In the genomic region with DNA sequence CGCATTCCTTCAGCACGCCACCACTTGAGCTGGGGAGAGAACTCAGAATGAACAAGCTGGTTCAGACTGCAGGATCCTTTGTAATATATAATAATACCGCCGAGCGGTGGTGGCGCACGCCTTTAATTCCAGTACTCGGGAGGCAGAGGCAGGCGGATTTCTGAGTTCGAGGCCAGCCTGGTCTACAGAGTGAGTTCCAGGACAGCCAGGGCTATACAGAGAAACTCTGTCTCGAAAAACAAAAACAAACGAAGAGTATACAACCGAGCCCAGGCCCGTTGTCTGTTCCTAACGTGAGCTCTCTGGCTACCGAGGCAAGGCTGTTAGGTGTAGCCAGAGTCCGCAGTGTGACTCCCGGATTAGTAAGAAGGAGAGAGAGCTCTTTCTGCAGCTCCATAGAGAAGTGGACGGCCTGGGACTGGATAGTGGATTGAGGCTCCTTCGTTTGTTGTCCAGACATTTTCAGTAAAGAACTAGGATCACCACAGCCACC, we compare ENCODE assay signal across 8 mouse cellular contexts. TPM values are rescaled to one million over a fixed set of nuclear protein-coding genes. Genes with fewer than 3 reads are reported as not detected.
DNase-seq lines count a peak whose midpoint lies in the region; ATAC-seq and TF ChIP-seq lines count a peak whose summit lies in the region.
"Not testable (repeated sequence)": the region's sequence is repeated elsewhere in the genome, so short reads cannot be mapped to it uniquely, and the experiment has no call there.

No protein-coding gene starts in this region.

- not testable (repeated sequence) for ATAC-seq in forebrain, embryonic 15.5 days (replicated peaks); hindbrain, embryonic 11.5 days (ENCODE audit: low FRiP score); liver, embryonic 11.5 days (replicated peaks; ENCODE audit: low FRiP score)
- peak; percentile 37 for ATAC-seq in kidney, embryonic 14.5 days (ENCODE audit: low FRiP score, low TSS enrichment)

- not testable (repeated sequence) for H3K4me1 ChIP-seq in cortical plate, adult 2 months (ENCODE audit: control insufficient read depth, insufficient read depth, low read length); hindbrain, embryonic 11.5 days (replicated peaks; ENCODE audit: control insufficient read depth, insufficient read depth, low read length); kidney, embryonic 14.5 days (ENCODE audit: control insufficient read depth, insufficient read depth, low read length); liver, embryonic 11.5 days (replicated peaks; ENCODE audit: control insufficient read depth, insufficient read depth, low read length)
- peaks cover 31% of the 10 kb centered on the region for H3K4me1 ChIP-seq in forebrain, embryonic 15.5 days
- peaks cover 22% of the 10 kb centered on the region for H3K4me1 ChIP-seq in midbrain, embryonic 10.5 days
- peaks cover 10% of the 10 kb centered on the region for H3K4me1 ChIP-seq in olfactory bulb, adult 2 months (ENCODE audit: control insufficient read depth, insufficient read depth, low read length)

- H3K9ac ChIP-seq in forebrain, embryonic 15.5 days (replicated peaks): peak overlapping the region; percentile 86
- H3K9ac ChIP-seq in hindbrain, embryonic 11.5 days (ENCODE audit: low read depth, low read length): peak overlapping the region; percentile 87
- H3K9ac ChIP-seq in kidney, embryonic 14.5 days (ENCODE audit: low read depth, low read length): peak overlapping the region; percentile 79
- H3K9ac ChIP-seq in liver, embryonic 11.5 days (ENCODE audit: low read depth, low read length): peak overlapping the region; percentile 78

- H3K4me2 ChIP-seq in forebrain, embryonic 15.5 days (replicated peaks): peak overlapping the region; percentile 74
- peak overlapping the region; percentile 76 for H3K4me2 ChIP-seq in hindbrain, embryonic 11.5 days (replicated peaks; ENCODE audit: low read depth, low read length)
- peak overlapping the region; percentile 67 for H3K4me2 ChIP-seq in kidney, embryonic 14.5 days (replicated peaks; ENCODE audit: low read depth, low read length)
- H3K4me2 ChIP-seq in liver, embryonic 11.5 days: peak overlapping the region; percentile 95

- DNase-seq in hindbrain, embryonic 11.5 days (ENCODE audit: low spot score); liver, embryonic 11.5 days (ENCODE audit: low spot score); midbrain, embryonic 10.5 days (ENCODE audit: low spot score): not testable (repeated sequence)

- peaks cover 45% of the 10 kb centered on the region for H3K79me2 ChIP-seq in C2C12 (ENCODE audit: control insufficient read depth, insufficient read depth)

- peak overlapping the region; percentile 87 for H3K4me3 ChIP-seq in C2C12 (ENCODE audit: insufficient read depth, poor library complexity, severe bottlenecking)
- H3K4me3 ChIP-seq in cortical plate, adult 2 months (ENCODE audit: insufficient read depth, low read length): peak overlapping the region; percentile 60
- peak overlapping the region; percentile 85 for H3K4me3 ChIP-seq in forebrain, embryonic 15.5 days
- H3K4me3 ChIP-seq in hindbrain, embryonic 11.5 days (ENCODE audit: low read depth, low read length): peak overlapping the region; percentile 82
- H3K4me3 ChIP-seq in kidney, embryonic 14.5 days (ENCODE audit: low read length): peak overlapping the region; percentile 86
- peak overlapping the region; percentile 76 for H3K4me3 ChIP-seq in liver, embryonic 11.5 days (ENCODE audit: low read depth, low read length)
- peak overlapping the region; percentile 80 for H3K4me3 ChIP-seq in midbrain, embryonic 10.5 days
- peak overlapping the region; percentile 82 for H3K4me3 ChIP-seq in olfactory bulb, adult 2 months (ENCODE audit: insufficient read depth, low read depth, low read length)

- peaks cover 11% of the 10 kb centered on the region for H3K36me3 ChIP-seq in C2C12 (ENCODE audit: control insufficient read depth, insufficient read depth)
- H3K36me3 ChIP-seq in forebrain, embryonic 15.5 days: peaks cover 18% of the 10 kb centered on the region
- not testable (repeated sequence) for H3K36me3 ChIP-seq in hindbrain, embryonic 11.5 days (ENCODE audit: control insufficient read depth, insufficient read depth, low read length); liver, embryonic 11.5 days (ENCODE audit: control insufficient read depth, insufficient read depth, low read length)
- H3K36me3 ChIP-seq in kidney, embryonic 14.5 days (ENCODE audit: control insufficient read depth, insufficient read depth, low read length): peaks cover 22% of the 10 kb centered on the region; the same call in 1 of the 2 replicates
- H3K36me3 ChIP-seq in midbrain, embryonic 10.5 days: peaks cover 26% of the 10 kb centered on the region

- TF ChIP-seq CTCF in C2C12 (IDR thresholded peaks at IDR 0.05; ENCODE audit: control insufficient read depth, insufficient read depth, insufficient read length); cortical plate, adult 2 months (IDR thresholded peaks at IDR 0.05; ENCODE audit: extremely low read depth, insufficient read depth, low read length); olfactory bulb, adult 2 months (IDR thresholded peaks at IDR 0.05; ENCODE audit: insufficient read depth, low read depth, low read length): not testable (repeated sequence)

- H3K27me3 ChIP-seq in C2C12 (ENCODE audit: control insufficient read depth, insufficient read depth, insufficient read length); forebrain, embryonic 15.5 days; hindbrain, embryonic 11.5 days (ENCODE audit: control insufficient read depth, insufficient read depth, low read length); kidney, embryonic 14.5 days (ENCODE audit: control insufficient read depth, insufficient read depth, low read length); liver, embryonic 11.5 days (replicated peaks; ENCODE audit: control insufficient read depth, insufficient read depth, low read length); midbrain, embryonic 10.5 days (ENCODE audit: low read depth, poor library complexity, severe bottlenecking): not testable (repeated sequence)

- peaks cover 20% of the 10 kb centered on the region for H3K79me3 ChIP-seq in C2C12 (ENCODE audit: low read depth)

- not testable (repeated sequence) for TF ChIP-seq POLR2A in cortical plate, adult 2 months (IDR thresholded peaks at IDR 0.05; ENCODE audit: extremely low read depth, insufficient read depth, low read length); olfactory bulb, adult 2 months (IDR thresholded peaks at IDR 0.05; ENCODE audit: insufficient read depth, low read depth, low read length)

- not testable (repeated sequence) for H3K9me3 ChIP-seq in forebrain, embryonic 15.5 days; hindbrain, embryonic 11.5 days (ENCODE audit: control insufficient read depth, low read length); kidney, embryonic 14.5 days (ENCODE audit: control insufficient read depth, low read length); liver, embryonic 11.5 days (ENCODE audit: control insufficient read depth, low read length); midbrain, embryonic 10.5 days (replicated peaks)

- peak overlapping the region; percentile 69 for H3ac ChIP-seq in C2C12 (ENCODE audit: control insufficient read depth, insufficient read length, low read depth)

- 24% methylated on average over 20 of the region's 20 CpGs for WGBS in forebrain, embryonic 15.5 days
- 29% methylated on average over 20 of the region's 20 CpGs for WGBS in hindbrain, embryonic 11.5 days
- 22% methylated on average over 20 of the region's 20 CpGs for WGBS in kidney, embryonic 14.5 days
- 20% methylated on average over 20 of the region's 20 CpGs for WGBS in liver, embryonic 11.5 days
- 31% methylated on average over 20 of the region's 20 CpGs for WGBS in midbrain, embryonic 10.5 days
- WGBS in olfactory bulb, adult 2 months: 20% methylated on average over 20 of the region's 20 CpGs

- H3K27ac ChIP-seq in cortical plate, adult 2 months (ENCODE audit: insufficient read depth, low read length); olfactory bulb, adult 2 months (ENCODE audit: insufficient read depth, low read depth, low read length): not testable (repeated sequence)
- H3K27ac ChIP-seq in forebrain, embryonic 15.5 days (replicated peaks): peak overlapping the region; percentile 91
- H3K27ac ChIP-seq in hindbrain, embryonic 11.5 days (ENCODE audit: low read depth, low read length): peak overlapping the region; percentile 78; the same call in 1 of the 2 replicates
- H3K27ac ChIP-seq in kidney, embryonic 14.5 days (ENCODE audit: low read depth, low read length): peak overlapping the region; percentile 86
- peak overlapping the region; percentile 70 for H3K27ac ChIP-seq in liver, embryonic 11.5 days (ENCODE audit: low read depth, low read length)
- H3K27ac ChIP-seq in midbrain, embryonic 10.5 days (replicated peaks): peak overlapping the region; percentile 94

RNA-seq across cellular contexts. Expression of gene Caml, which starts 0.6 kb away (rescaled TPM):
- 32.1 TPM for polyA plus RNA-seq in C2C12 (2012; fragmentation: generic; extraction: Trizol)
- polyA plus RNA-seq in cortical plate, adult 2 months (2012; rRNA removed): 67.2 and 73.7 TPM in 2 replicates
- 97.2 and 97.4 TPM in 2 replicates for polyA plus RNA-seq in forebrain, embryonic 15.5 days (2015; fragmentation: Nextera tagmentation; extraction: Ambion mirVana)
- 70.5 and 73.4 TPM in 2 replicates for polyA plus RNA-seq in hindbrain, embryonic 11.5 days (2014; fragmentation: Nextera tagmentation; extraction: Ambion mirVana)
- polyA plus RNA-seq in kidney, embryonic 14.5 days (2014; fragmentation: Nextera tagmentation; extraction: Ambion mirVana): 58.3 and 60.3 TPM in 2 replicates
- polyA plus RNA-seq in liver, embryonic 11.5 days (2014; fragmentation: Nextera tagmentation; extraction: Ambion mirVana): 35.8 and 36.2 TPM in 2 replicates
- 59.1 and 60.8 TPM in 2 replicates for polyA plus RNA-seq in midbrain, embryonic 10.5 days (2016; fragmentation: Nextera tagmentation; extraction: Ambion mirVana)
- polyA plus RNA-seq in olfactory bulb, adult 2 months (2012; ENCODE audit: insufficient read depth, insufficient read length, low replicate concordance, missing spikeins): not detected in 2 replicates

RNA-seq across cellular contexts. Expression of gene Ddx46, which starts 12.6 kb away (rescaled TPM):
- polyA plus RNA-seq in C2C12 (2012; fragmentation: generic; extraction: Trizol): 15.2 TPM
- 44.5 and 48.3 TPM in 2 replicates for polyA plus RNA-seq in cortical plate, adult 2 months (2012; rRNA removed)
- polyA plus RNA-seq in forebrain, embryonic 15.5 days (2015; fragmentation: Nextera tagmentation; extraction: Ambion mirVana): 33.8 TPM in 2 replicates
- 47.2 and 50.8 TPM in 2 replicates for polyA plus RNA-seq in hindbrain, embryonic 11.5 days (2014; fragmentation: Nextera tagmentation; extraction: Ambion mirVana)
- 35.7 and 48.5 TPM in 2 replicates for polyA plus RNA-seq in kidney, embryonic 14.5 days (2014; fragmentation: Nextera tagmentation; extraction: Ambion mirVana)
- 51.5 and 54.0 TPM in 2 replicates for polyA plus RNA-seq in liver, embryonic 11.5 days (2014; fragmentation: Nextera tagmentation; extraction: Ambion mirVana)
- polyA plus RNA-seq in midbrain, embryonic 10.5 days (2016; fragmentation: Nextera tagmentation; extraction: Ambion mirVana): 37.3 and 41.4 TPM in 2 replicates
- polyA plus RNA-seq in olfactory bulb, adult 2 months (2012; ENCODE audit: insufficient read depth, insufficient read length, low replicate concordance, missing spikeins): 79.2 and 81.5 TPM in 2 replicates

RNA-seq across cellular contexts. Expression of gene B4galt7, which starts 22.5 kb away (rescaled TPM):
- polyA plus RNA-seq in C2C12 (2012; fragmentation: generic; extraction: Trizol): 16.1 TPM
- polyA plus RNA-seq in cortical plate, adult 2 months (2012; rRNA removed): 30.8 and 31.1 TPM in 2 replicates
- polyA plus RNA-seq in forebrain, embryonic 15.5 days (2015; fragmentation: Nextera tagmentation; extraction: Ambion mirVana): 36.2 and 39.0 TPM in 2 replicates
- polyA plus RNA-seq in hindbrain, embryonic 11.5 days (2014; fragmentation: Nextera tagmentation; extraction: Ambion mirVana): 23.2 and 27.7 TPM in 2 replicates
- polyA plus RNA-seq in kidney, embryonic 14.5 days (2014; fragmentation: Nextera tagmentation; extraction: Ambion mirVana): 13.5 and 18.2 TPM in 2 replicates
- polyA plus RNA-seq in liver, embryonic 11.5 days (2014; fragmentation: Nextera tagmentation; extraction: Ambion mirVana): 16.0 and 16.4 TPM in 2 replicates
- polyA plus RNA-seq in midbrain, embryonic 10.5 days (2016; fragmentation: Nextera tagmentation; extraction: Ambion mirVana): 30.5 and 37.6 TPM in 2 replicates
- not detected in 2 replicates for polyA plus RNA-seq in olfactory bulb, adult 2 months (2012; ENCODE audit: insufficient read depth, insufficient read length, low replicate concordance, missing spikeins)

RNA-seq across cellular contexts. Expression of gene Tmed9, which starts 48.7 kb away (rescaled TPM):
- 191 TPM for polyA plus RNA-seq in C2C12 (2012; fragmentation: generic; extraction: Trizol)
- polyA plus RNA-seq in cortical plate, adult 2 months (2012; rRNA removed): 111 and 125 TPM in 2 replicates
- 95.0 and 113 TPM in 2 replicates for polyA plus RNA-seq in forebrain, embryonic 15.5 days (2015; fragmentation: Nextera tagmentation; extraction: Ambion mirVana)
- 50.1 and 63.8 TPM in 2 replicates for polyA plus RNA-seq in hindbrain, embryonic 11.5 days (2014; fragmentation: Nextera tagmentation; extraction: Ambion mirVana)
- polyA plus RNA-seq in kidney, embryonic 14.5 days (2014; fragmentation: Nextera tagmentation; extraction: Ambion mirVana): 73.5 and 232 TPM in 2 replicates
- 58.7 and 61.9 TPM in 2 replicates for polyA plus RNA-seq in liver, embryonic 11.5 days (2014; fragmentation: Nextera tagmentation; extraction: Ambion mirVana)
- 114 and 126 TPM in 2 replicates for polyA plus RNA-seq in midbrain, embryonic 10.5 days (2016; fragmentation: Nextera tagmentation; extraction: Ambion mirVana)
- not detected in 2 replicates for polyA plus RNA-seq in olfactory bulb, adult 2 months (2012; ENCODE audit: insufficient read depth, insufficient read length, low replicate concordance, missing spikeins)

RNA-seq across cellular contexts. Expression of gene Fam193b, which starts 51.3 kb away (rescaled TPM):
- 15.9 TPM for polyA plus RNA-seq in C2C12 (2012; fragmentation: generic; extraction: Trizol)
- 138 and 157 TPM in 2 replicates for polyA plus RNA-seq in cortical plate, adult 2 months (2012; rRNA removed)
- 62.4 and 64.3 TPM in 2 replicates for polyA plus RNA-seq in forebrain, embryonic 15.5 days (2015; fragmentation: Nextera tagmentation; extraction: Ambion mirVana)
- polyA plus RNA-seq in hindbrain, embryonic 11.5 days (2014; fragmentation: Nextera tagmentation; extraction: Ambion mirVana): 44.5 and 45.9 TPM in 2 replicates
- polyA plus RNA-seq in kidney, embryonic 14.5 days (2014; fragmentation: Nextera tagmentation; extraction: Ambion mirVana): 36.7 and 39.3 TPM in 2 replicates
- polyA plus RNA-seq in liver, embryonic 11.5 days (2014; fragmentation: Nextera tagmentation; extraction: Ambion mirVana): 18.7 and 25.3 TPM in 2 replicates
- polyA plus RNA-seq in midbrain, embryonic 10.5 days (2016; fragmentation: Nextera tagmentation; extraction: Ambion mirVana): 56.7 and 63.1 TPM in 2 replicates
- polyA plus RNA-seq in olfactory bulb, adult 2 months (2012; ENCODE audit: insufficient read depth, insufficient read length, low replicate concordance, missing spikeins): 63.4 TPM in 1 of 2 replicates, not detected in the other
